Mouse (Mus musculus) MEL (cell line): Measurements from ENCODE around the gene Dpysl5. TPM values are rescaled to one million over a fixed set of nuclear protein-coding genes. Genes with fewer than 3 reads are reported as not detected.
A peak's percentile ranks its signal among the peaks of the same experiment; 100 is the strongest.

ENCODE experiments used
- DNase-seq: peaks from one replicate; pipeline ENCODE4 v3.0.0; 2011; ENCODE audit warnings: low read depth, low spot score
- H3K27ac ChIP-seq: 2 replicates; pipeline ENCODE4 v1.5.1; 2012; ENCODE audit warnings: low read depth, mild to moderate bottlenecking, control low read depth, low read length, moderate library complexity; ENCODE audit not compliant: control insufficient read depth
- H3K27me3 ChIP-seq, 2 experiments: fragments of 150-350 bp in 1 of 2; sonication (generic) in 1 of 2; 2 replicates each; pipeline ENCODE4 v1.6.1; 2012; ENCODE audit warnings: low read length in 2 of 2, mild to moderate bottlenecking in 2 of 2, improper control_type of control experiment in 1 of 2, moderate library complexity in 1 of 2; ENCODE audit not compliant: insufficient read depth in 2 of 2, control insufficient read depth in 1 of 2
- H3K36me3 ChIP-seq, 2 experiments: 2 replicates each; pipeline ENCODE4 v1.6.1; 2012 to 2014; ENCODE audit warnings: low read length in 2 of 2, improper control_type of control experiment in 1 of 2, inconsistent platforms in 1 of 2, mild to moderate bottlenecking in 1 of 2; ENCODE audit not compliant: insufficient read depth in 2 of 2, control insufficient read depth in 1 of 2
- H3K4me1 ChIP-seq, 2 experiments: fragments of 150-350 bp in 1 of 2; sonication (generic) in 1 of 2; 2 replicates each; pipeline ENCODE4 v1.6.1; 2012; ENCODE audit warnings: low read length in 2 of 2, improper control_type of control experiment in 1 of 2, mild to moderate bottlenecking in 1 of 2; ENCODE audit not compliant: insufficient read depth in 2 of 2, control insufficient read depth in 1 of 2
- H3K4me3 ChIP-seq, 2 experiments: fragments of 150-350 bp in 1 of 2; sonication (generic) in 1 of 2; 2 replicates each; pipeline ENCODE4 v1.5.1; 2012; ENCODE audit warnings: low read depth in 2 of 2, low read length in 2 of 2, mild to moderate bottlenecking in 2 of 2, moderate library complexity in 2 of 2, control low read depth in 1 of 2, improper control_type of control experiment in 1 of 2; ENCODE audit not compliant: control insufficient read depth in 1 of 2, insufficient read depth in 1 of 2
- H3K79me2 ChIP-seq: 2 replicates; pipeline ENCODE4 v1.6.1; 2012; ENCODE audit warnings: mild to moderate bottlenecking, low read length, moderate library complexity; ENCODE audit not compliant: control insufficient read depth, poor library complexity, insufficient read depth
- H3K9ac ChIP-seq: 2 replicates; pipeline ENCODE4 v1.6.1; 2012; ENCODE audit warnings: low read depth, mild to moderate bottlenecking, control low read depth, low read length, moderate library complexity; ENCODE audit not compliant: control insufficient read depth, poor library complexity, severe bottlenecking
- H3K9me3 ChIP-seq: fragments of 150-350 bp; sonication (generic); replicated peaks from 2 replicates; pipeline ENCODE4 v1.6.1; 2012; ENCODE audit warnings: mild to moderate bottlenecking, low read length, improper control_type of control experiment, moderate library complexity; ENCODE audit not compliant: insufficient read depth
- CHD1 ChIP-seq: IDR thresholded peaks from 2 replicates; pipeline ENCODE4 v1.6.1; 2012; ENCODE audit warnings: low read depth, mild to moderate bottlenecking, inconsistent platforms, low read length, improper control_type of control experiment
- ELF1 ChIP-seq: IDR thresholded peaks from 2 replicates; pipeline ENCODE4 v1.6.1; 2014; ENCODE audit warnings: low read depth, mild to moderate bottlenecking, inconsistent platforms, low read length, improper control_type of control experiment, moderate library complexity
- EP300 ChIP-seq, 2 experiments: IDR thresholded peaks; 2 replicates each; pipeline ENCODE4 v1.6.1; 2011; ENCODE audit warnings: improper control_type of control experiment in 2 of 2, low read length in 2 of 2, low read depth in 1 of 2, mild to moderate bottlenecking in 1 of 2
- MAX ChIP-seq: IDR thresholded peaks from 2 replicates; pipeline ENCODE4 v1.6.1; 2011; ENCODE audit warnings: low read length, improper control_type of control experiment
- NELFE ChIP-seq: IDR thresholded peaks from 2 replicates; pipeline ENCODE4 v1.6.1; 2011; ENCODE audit warnings: low read depth, low read length, improper control_type of control experiment
- POLR2A ChIP-seq, 2 experiments: IDR thresholded peaks; 2 replicates each; pipeline ENCODE4 v1.6.1; 2011 to 2012; ENCODE audit warnings: low read length in 2 of 2, mild to moderate bottlenecking in 2 of 2, control low read depth in 1 of 2, improper control_type of control experiment in 1 of 2, low read depth in 1 of 2, moderate library complexity in 1 of 2; ENCODE audit not compliant: control insufficient read depth in 1 of 2, insufficient read depth in 1 of 2, poor library complexity in 1 of 2
- POLR2AphosphoS2 ChIP-seq: IDR thresholded peaks from 2 replicates; pipeline ENCODE4 v1.6.1; 2011; ENCODE audit warnings: low read length, improper control_type of control experiment
- POLR2AphosphoS5 ChIP-seq: IDR thresholded peaks from 2 replicates; pipeline ENCODE4 v1.6.1; 2012; ENCODE audit warnings: low read depth, borderline replicate concordance, mild to moderate bottlenecking, inconsistent platforms, low read length, moderate library complexity, mixed read lengths
- RCOR1 ChIP-seq: IDR thresholded peaks from 2 replicates; pipeline ENCODE4 v1.6.1; 2012; ENCODE audit warnings: low read depth, mild to moderate bottlenecking, inconsistent platforms, low read length, improper control_type of control experiment
- SIN3A ChIP-seq: IDR thresholded peaks from 2 replicates; pipeline ENCODE4 v1.6.1; 2012; ENCODE audit warnings: low read length, improper control_type of control experiment, inconsistent platforms
- ZC3H11A ChIP-seq: IDR thresholded peaks from 2 replicates; pipeline ENCODE4 v1.6.1; 2012; ENCODE audit warnings: low read depth, mild to moderate bottlenecking, inconsistent platforms, low read length, improper control_type of control experiment
- ZMIZ1 ChIP-seq: IDR thresholded peaks from 2 replicates; pipeline ENCODE4 v1.6.1; 2012; ENCODE audit warnings: low read depth, mild to moderate bottlenecking, inconsistent platforms, low read length, improper control_type of control experiment, moderate library complexity
- polyA plus RNA-seq, 2 experiments: library from polyadenylated mRNA; stranded (reverse) in 1 of 2; unstranded in 1 of 2; fragments of >175 nt in 1 of 2; fragments of >200 nt in 1 of 2; gene quantifications; 2 replicates each; pipeline versions ENCODE4 v1.2.1 to v1.2.4; 2012; ENCODE audit warnings: low replicate concordance in 2 of 2, low read depth in 1 of 2; ENCODE audit not compliant: insufficient read length in 2 of 2, insufficient read depth in 1 of 2, missing spikeins in 1 of 2
- total RNA-seq: library from RNA; depleted of rRNA; stranded (reverse); fragments of 300-350 nt; gene quantifications from 2 replicates; pipeline ENCODE4 v1.2.3, GENCODE M21; 2012

The Dpysl5 gene
- total and polyA plus RNA-seq, 3 experiments, result not detected

- peak; percentile 30; the same call in 1 of the 2 replicates for TF ChIP-seq MAX
- peak; percentile 85; the same call in 1 of the 2 replicates for TF ChIP-seq RCOR1
These were observed 41.9 kb upstream of the Dpysl5 start (continued) for GRCm38 (mm10) chr5:30669496-30669830.

DNA sequence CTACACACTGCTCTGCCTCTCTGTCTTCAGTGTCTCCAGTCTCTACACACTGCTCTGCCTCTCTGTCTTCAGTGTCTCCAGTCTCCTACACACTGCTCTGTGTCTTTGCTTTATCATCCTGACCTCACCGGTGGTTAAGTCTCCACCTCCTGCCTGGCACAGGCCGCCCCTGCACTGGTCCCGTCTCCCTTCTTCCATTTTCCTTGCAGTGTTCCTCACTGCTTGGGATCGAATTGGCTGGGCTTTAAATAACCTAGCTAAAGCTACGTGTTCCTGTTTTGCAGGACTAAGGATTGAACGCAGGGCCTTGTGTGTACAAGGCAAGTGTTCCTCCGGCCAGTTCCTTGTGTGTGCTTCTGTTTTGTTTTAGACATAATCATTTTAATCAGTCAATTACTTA lies 41.3 kb upstream of the Dpysl5 start:
- peaks cover 15 to 24% of the 10 kb centered on the region in 2 experiments for H3K4me1 ChIP-seq
- H3K9ac ChIP-seq, result peak overlapping the region; percentile 21
- TF ChIP-seq ELF1 (no peak), MAX (peak; percentile 31; the same call in 1 of the 2 replicates), ZMIZ1 (0 out of 2 replicates have a peak, but pooled peaks have one; percentile 17), SIN3A (no peak), CHD1 (peak; percentile 67; the same call in 1 of the 2 replicates), EP300 (IDR thresholded peaks at IDR 0.05; ENCODE audit: low read depth in 1 of 2, low read length in 2 of 2) (0 out of 4 replicates have a peak, but pooled peaks of 1 of the 2 experiments have one; percentile 17)
- peaks cover 43 to 52% of the 10 kb centered on the region in 2 experiments for H3K36me3 ChIP-seq
- H3K79me2 ChIP-seq, result peaks cover 44% of the 10 kb centered on the region
- DNase-seq, result peak; percentile 61
- peak overlapping the region; percentile 92 for H3K27ac ChIP-seq
- peak overlapping the region; percentile 14 to 88 for H3K4me3 ChIP-seq
- H3K27me3 ChIP-seq, result no peaks in the 10 kb centered on the region
- no peaks in the 10 kb centered on the region for H3K9me3 ChIP-seq

GRCm38 (mm10) chr5:30674001-30674400 lies 37.4 kb upstream of the Dpysl5 start:
- Histone ChIP-seq H3K4me3 (no peak overlapping the region), H3K4me1 (peaks cover 7 to 11% of the 10 kb centered on the region in 2 experiments), H3K27ac (no peak overlapping the region), H3K36me3 (peaks cover 30 to 47% of the 10 kb centered on the region in 2 experiments), H3K9ac (no peak overlapping the region), H3K27me3 (no peaks in the 10 kb centered on the region), H3K79me2 (peaks cover 19% of the 10 kb centered on the region), H3K9me3 (no peaks in the 10 kb centered on the region)
- no peak for DNase-seq
- TF ChIP-seq POLR2AphosphoS2 (no peak; the same call in 1 of the 2 replicates), POLR2A (IDR thresholded peaks at IDR 0.05; ENCODE audit: control insufficient read depth in 1 of 2, insufficient read depth in 1 of 2, low read depth in 1 of 2, low read length in 2 of 2, poor library complexity in 1 of 2) (0 out of 4 replicates have a peak, but pooled peaks of 1 of the 2 experiments have one; percentile 28), NELFE (no peak), POLR2AphosphoS5 (no peak)

- Histone ChIP-seq H3K4me3 (no peak overlapping the region), H3K27me3 (no peaks in the 10 kb centered on the region), H3K36me3 (peaks cover 7 to 28% of the 10 kb centered on the region in 2 experiments), H3K9me3 (no peaks in the 10 kb centered on the region), H3K27ac (no peak overlapping the region), H3K79me2 (peaks cover 3% of the 10 kb centered on the region; the same call in 1 of the 2 replicates), H3K4me1 (no peaks in the 10 kb centered on the region), H3K9ac (no peak overlapping the region)
- peak in 1 of 2 experiments; percentile 50; a peak in 2 of 4 replicates for TF ChIP-seq POLR2A (IDR thresholded peaks at IDR 0.05; ENCODE audit: control insufficient read depth in 1 of 2, insufficient read depth in 1 of 2, low read depth in 1 of 2, low read length in 2 of 2, poor library complexity in 1 of 2)
- TF ChIP-seq ZC3H11A, result no peak
- no peak for DNase-seq
These were observed 34.6 kb upstream of the Dpysl5 start for GRCm38 (mm10) chr5:30676800-30677199.
